Mouse (Mus musculus) thymus, adult 2 months (tissue): ENCODE measurements around the gene Prss44.

Source experiments
- CTCF ChIP-seq: fragments of 200-500 bp; IDR thresholded peaks from 2 replicates; pipeline ENCODE4 v1.5.1; 2012; ENCODE audit warnings: mild to moderate bottlenecking, control low read depth, low read length, moderate library complexity, borderline replicate concordance; ENCODE audit not compliant: control insufficient read depth, poor library complexity, insufficient read depth; ENCODE audit errors: extremely low read depth
- POLR2A ChIP-seq: fragments of 200-500 bp; IDR thresholded peaks from 2 replicates; pipeline ENCODE4 v1.6.1; 2012; ENCODE audit warnings: mild to moderate bottlenecking, low read length, control low read depth, moderate library complexity; ENCODE audit not compliant: control insufficient read depth, poor library complexity, insufficient read depth; ENCODE audit errors: extremely low read depth

DNA sequence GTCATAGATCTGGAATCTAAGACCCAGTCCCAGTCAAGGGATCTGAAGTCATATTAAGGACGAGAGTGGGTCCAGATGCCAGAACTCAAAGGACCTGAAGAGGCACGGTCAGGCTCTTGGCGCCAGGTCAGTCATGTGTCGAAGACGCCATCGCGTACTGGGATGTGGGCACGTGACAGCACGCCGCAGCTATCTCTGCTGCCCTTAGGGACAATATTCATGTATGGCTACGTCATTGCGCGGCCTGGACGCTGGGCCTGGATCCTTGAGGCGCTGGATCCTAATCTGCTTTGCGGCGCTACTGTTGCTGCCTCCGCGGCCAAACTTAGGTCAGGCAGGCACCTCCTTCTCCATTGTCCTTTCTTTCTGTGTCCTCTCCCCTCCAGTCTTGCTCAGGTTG, 20.6 kb downstream of the Prss44 start, which contains the start of gene Prss45:
- TF ChIP-seq POLR2A (no peak), CTCF (no peak)
